Mouse (Mus musculus): ENCODE data around the gene Cenpu.
A peak's percentile ranks its signal among the peaks of the same experiment; 100 is the strongest.
"Not testable (repeated sequence)": the region's sequence is repeated elsewhere in the genome, so short reads cannot be mapped to it uniquely, and the experiment has no call there.

Gene Cenpu

GRCm38 (mm10) chr8:46547245-46547644 is 4.6 kb upstream of the Cenpu start:
- no peak for DNase-seq (ENCODE audit: extremely low read depth, low read depth, low spot score)

- DNase-seq (ENCODE audit: extremely low read depth, low read depth, low spot score), result no peak
Measured at GRCm38 (mm10) chr8:46550058-46550457, 1.8 kb upstream of the Cenpu start.

- no peak for DNase-seq (ENCODE audit: extremely low read depth, low read depth, low spot score)
Measured at GRCm38 (mm10) chr8:46551029-46551428, 799 bp upstream of the Cenpu start.

GRCm38 (mm10) chr8:46552441-46552765 is 575 bp downstream of the Cenpu start:
- DNase-seq (ENCODE audit: extremely low read depth, low read depth, low spot score), result no peak

GRCm38 (mm10) chr8:46559428-46559827 is 7.6 kb downstream of the Cenpu start:
- no peak for DNase-seq (ENCODE audit: extremely low read depth, low read depth, low spot score)

- DNase-seq (ENCODE audit: extremely low read depth, low read depth, low spot score), result no peak
Measured at GRCm38 (mm10) chr8:46562333-46562732, 10.5 kb downstream of the Cenpu start.

- DNase-seq (ENCODE audit: extremely low read depth, low read depth, low spot score), result no peak
Measured at GRCm38 (mm10) chr8:46566914-46567529, 15.2 kb downstream of the Cenpu start.

- no peak for DNase-seq (ENCODE audit: extremely low read depth, low read depth, low spot score)
Measured at GRCm38 (mm10) chr8:46567946-46568345, 16.1 kb downstream of the Cenpu start.

- DNase-seq (ENCODE audit: extremely low read depth, low read depth, low spot score), result no peak
Measured at GRCm38 (mm10) chr8:46568942-46569341, 17.1 kb downstream of the Cenpu start.

GRCm38 (mm10) chr8:46569659-46570441 is 18.0 kb downstream of the Cenpu start:
- no peak for DNase-seq (ENCODE audit: extremely low read depth, low read depth, low spot score)

- no peak for DNase-seq (ENCODE audit: extremely low read depth, low read depth, low spot score)
Measured at GRCm38 (mm10) chr8:46570673-46571072, 18.8 kb downstream of the Cenpu start.

GRCm38 (mm10) chr8:46573446-46573845 is 21.6 kb downstream of the Cenpu start:
- DNase-seq (ENCODE audit: extremely low read depth, low read depth, low spot score), result no peak

- DNase-seq (ENCODE audit: extremely low read depth, low read depth, low spot score), result no peak
Measured at GRCm38 (mm10) chr8:46573964-46574363, 22.1 kb downstream of the Cenpu start.

GRCm38 (mm10) chr8:46578794-46579193 is 27.0 kb downstream of the Cenpu start:
- no peak for DNase-seq (ENCODE audit: extremely low read depth, low read depth, low spot score)

GRCm38 (mm10) chr8:46584328-46584727 is 32.5 kb downstream of the Cenpu start:
- not testable (repeated sequence) for DNase-seq (ENCODE audit: extremely low read depth, low read depth, low spot score)

GRCm38 (mm10) chr8:46585576-46585975 is 33.7 kb downstream of the Cenpu start:
- DNase-seq (ENCODE audit: extremely low read depth, low read depth, low spot score), result no peak

GRCm38 (mm10) chr8:46587911-46588310 is 36.1 kb downstream of the Cenpu start:
- DNase-seq (ENCODE audit: extremely low read depth, low read depth, low spot score), result no peak

GRCm38 (mm10) chr8:46588663-46589062 is 36.8 kb downstream of the Cenpu start:
- DNase-seq (ENCODE audit: extremely low read depth, low read depth, low spot score), result no peak

- DNase-seq (ENCODE audit: extremely low read depth, low read depth, low spot score), result peak; percentile 23
Measured at GRCm38 (mm10) chr8:46593067-46593466, 41.2 kb downstream of the Cenpu start.

- no peak for DNase-seq (ENCODE audit: extremely low read depth, low read depth, low spot score)
Measured at GRCm38 (mm10) chr8:46593772-46594171, 41.9 kb downstream of the Cenpu start.

GRCm38 (mm10) chr8:46595593-46595992 is 43.8 kb downstream of the Cenpu start:
- DNase-seq (ENCODE audit: extremely low read depth, low read depth, low spot score), result no peak

- no peak for DNase-seq (ENCODE audit: extremely low read depth, low read depth, low spot score)
Measured at GRCm38 (mm10) chr8:46596530-46596929, 44.7 kb downstream of the Cenpu start.

GRCm38 (mm10) chr8:46597411-46597810 is 45.6 kb downstream of the Cenpu start:
- no peak for DNase-seq (ENCODE audit: extremely low read depth, low read depth, low spot score)
